8 mouse cellular contexts compared by ENCODE assay signal in the genomic region with DNA sequence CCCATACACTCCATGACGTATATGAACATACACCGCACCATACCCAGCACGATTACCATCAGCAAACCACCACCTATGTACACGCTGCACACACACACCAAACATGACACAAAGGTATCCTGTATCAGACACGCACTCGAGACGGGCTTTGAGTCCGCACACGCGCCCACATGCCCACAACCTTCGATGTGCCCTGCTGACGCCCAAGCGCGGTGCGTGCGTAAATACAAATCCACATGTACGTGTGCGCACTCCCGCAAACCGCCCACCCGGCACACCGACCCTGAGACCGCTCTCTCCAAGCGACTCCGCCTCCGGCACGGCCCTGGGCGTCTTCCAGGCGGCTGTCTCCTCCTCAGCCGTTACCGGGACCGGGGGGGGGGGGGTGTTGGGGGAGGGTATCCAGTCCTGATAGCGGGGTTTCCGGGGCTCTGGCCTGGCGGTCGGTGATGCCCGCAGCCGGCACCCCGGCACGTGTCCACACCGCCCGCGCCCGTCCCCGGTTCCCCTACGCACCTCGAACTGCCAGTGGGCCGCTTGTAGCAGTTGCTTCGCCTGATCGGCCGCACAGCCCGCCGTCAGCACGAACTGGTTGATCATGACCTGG. TPM values are rescaled to one million over a fixed set of nuclear protein-coding genes. Genes with fewer than 3 reads are reported as not detected.
A peak's percentile ranks its signal among the peaks of the same experiment; 100 is the strongest.
DNase-seq lines count a peak whose midpoint lies in the region; ATAC-seq and TF ChIP-seq lines count a peak whose summit lies in the region.

No protein-coding gene starts in this region.

- peak overlapping the region; percentile 100 for H3K27ac ChIP-seq in heart, adult 2 months
- peak overlapping the region; percentile 97 for H3K27ac ChIP-seq in hindbrain, embryonic 11.5 days (ENCODE audit: low read depth, low read length)
- peak overlapping the region; percentile 99 for H3K27ac ChIP-seq in limb, embryonic 12.5 days

- no peak for TF ChIP-seq POLR2A in heart, adult 2 months (IDR thresholded peaks at IDR 0.05; ENCODE audit: insufficient read depth, low read depth, low read length)

- no peaks in the 10 kb centered on the region for H3K9me3 ChIP-seq in hindbrain, embryonic 11.5 days (ENCODE audit: control insufficient read depth, low read length)
- H3K9me3 ChIP-seq in limb, embryonic 12.5 days: no peaks in the 10 kb centered on the region

- peak; percentile 56 for ATAC-seq in hindbrain, embryonic 11.5 days (ENCODE audit: low FRiP score)
- ATAC-seq in limb, embryonic 12.5 days (ENCODE audit: insufficient number of reproducible peaks, insufficient read depth, low FRiP score, low TSS enrichment, low read depth): no peak
- 0 out of 2 replicates have a peak, but pooled peaks have one; percentile 2 for ATAC-seq in monocyte, adult 5-6 weeks (replicated peaks; ENCODE audit: insufficient number of reproducible peaks, low FRiP score, low TSS enrichment, poor library complexity, severe bottlenecking)

- peak overlapping the region; percentile 87 for H3K4me3 ChIP-seq in heart, adult 2 months
- H3K4me3 ChIP-seq in hindbrain, embryonic 11.5 days (ENCODE audit: low read depth, low read length): peak overlapping the region; percentile 78
- peak overlapping the region; percentile 90 for H3K4me3 ChIP-seq in limb, embryonic 12.5 days (replicated peaks)

- intact Hi-C loops in heart, adult 2 months (cut with DNase I): loop anchor here (2.0 to 5.0 kb wide), 3 partner anchors 34 to 172 kb away; a partner anchor contains a TSS

- peak overlapping the region; percentile 89 for H3K4me2 ChIP-seq in hindbrain, embryonic 11.5 days (replicated peaks; ENCODE audit: low read depth, low read length)
- peak overlapping the region; percentile 88 for H3K4me2 ChIP-seq in limb, embryonic 12.5 days

- DNase-seq in heart, adult 2 months: peak in 1 of 2 experiments; percentile 55
- no peak for DNase-seq in heart, postnatal 4 days
- peak; percentile 90 for DNase-seq in CD4-positive helper T cell, adult 2 months (ENCODE audit: low read depth, low spot score)
- peak; percentile 75 for DNase-seq in cerebellum, adult 9-11 months
- peak; percentile 67 for DNase-seq in hindbrain, embryonic 11.5 days (ENCODE audit: low spot score)
- peak; percentile 44 for DNase-seq in testis, postnatal 14 days (ENCODE audit: low spot score)

- peaks cover 14% of the 10 kb centered on the region for H3K4me1 ChIP-seq in heart, adult 2 months (ENCODE audit: control insufficient read depth, insufficient read depth, low read length)
- peaks cover 8% of the 10 kb centered on the region; the same call in 1 of the 2 replicates for H3K4me1 ChIP-seq in hindbrain, embryonic 11.5 days (replicated peaks; ENCODE audit: control insufficient read depth, insufficient read depth, low read length)
- peaks cover 25% of the 10 kb centered on the region for H3K4me1 ChIP-seq in limb, embryonic 12.5 days (replicated peaks)

- no peak for TF ChIP-seq CTCF in heart, adult 2 months (IDR thresholded peaks at IDR 0.05)

- H3K27me3 ChIP-seq in heart, adult 2 months (ENCODE audit: control insufficient read depth, insufficient read depth, low read length): no peaks in the 10 kb centered on the region
- H3K27me3 ChIP-seq in hindbrain, embryonic 11.5 days (ENCODE audit: control insufficient read depth, insufficient read depth, low read length): no peaks in the 10 kb centered on the region
- no peaks in the 10 kb centered on the region for H3K27me3 ChIP-seq in limb, embryonic 12.5 days

- WGBS in heart, adult 2 months: under 1% methylated on average over 52 of the region's 54 CpGs
- under 1% methylated on average over 49 of the region's 54 CpGs for WGBS in hindbrain, embryonic 11.5 days
- WGBS in limb, embryonic 12.5 days: under 1% methylated on average over 42 of the region's 54 CpGs

- H3K36me3 ChIP-seq in heart, adult 2 months (ENCODE audit: control insufficient read depth, insufficient read depth, low read length): no peaks in the 10 kb centered on the region
- no peaks in the 10 kb centered on the region for H3K36me3 ChIP-seq in hindbrain, embryonic 11.5 days (ENCODE audit: control insufficient read depth, insufficient read depth, low read length)
- peaks cover 28% of the 10 kb centered on the region for H3K36me3 ChIP-seq in limb, embryonic 12.5 days

- no peak for TF ChIP-seq EP300 in heart, adult 2 months (IDR thresholded peaks at IDR 0.05; ENCODE audit: insufficient read depth, low read depth, low read length)

- peak overlapping the region; percentile 97 for H3K9ac ChIP-seq in heart, adult 2 months (ENCODE audit: low read depth, low read length)
- peak overlapping the region; percentile 81 for H3K9ac ChIP-seq in hindbrain, embryonic 11.5 days (ENCODE audit: low read depth, low read length)
- peak overlapping the region; percentile 86 for H3K9ac ChIP-seq in limb, embryonic 12.5 days (replicated peaks)

- H3K79me2 ChIP-seq in heart, adult 2 months (replicated peaks; ENCODE audit: control insufficient read depth, insufficient read depth, low read length): 0 out of 2 replicates have a peak, but pooled peaks cover 1% of the 10 kb centered on the region

RNA-seq across cellular contexts. Expression of a gene that starts 0.9 kb away (rescaled TPM):
- 10 to 100 TPM; 17.2 to 18.3 TPM for total RNA-seq in heart, adult 2 months (2021)
- 18.2 and 24.5 TPM in 2 replicates for polyA plus RNA-seq in heart, adult 2 months (2012; rRNA removed)
- 10 to 100 TPM; 22.6 to 24.8 TPM for total RNA-seq in heart, postnatal 4 days (2021)
- polyA plus RNA-seq in hindbrain, embryonic 11.5 days (2014; fragmentation: Nextera tagmentation; extraction: Ambion mirVana): 26.1 and 28.9 TPM in 2 replicates
- 31.5 and 35.3 TPM in 2 replicates for polyA plus RNA-seq in limb, embryonic 12.5 days (2016; fragmentation: Nextera tagmentation; extraction: Ambion mirVana)
- total RNA-seq in monocyte, adult 5-6 weeks (2017): 11.3 to 32.6 TPM (median 13.8 TPM) in 3 replicates

RNA-seq across cellular contexts. Expression of a gene that starts 6.8 kb away (rescaled TPM):
- total RNA-seq in heart, adult 2 months (2021): 100 to 1,000 TPM; 148 to 168 TPM
- polyA plus RNA-seq in heart, adult 2 months (2012; rRNA removed): 274 and 284 TPM in 2 replicates
- 100 to 1,000 TPM; 170 to 187 TPM for total RNA-seq in heart, postnatal 4 days (2021)
- polyA plus RNA-seq in hindbrain, embryonic 11.5 days (2014; fragmentation: Nextera tagmentation; extraction: Ambion mirVana): 61.3 and 68.8 TPM in 2 replicates
- polyA plus RNA-seq in limb, embryonic 12.5 days (2016; fragmentation: Nextera tagmentation; extraction: Ambion mirVana): 87.1 and 87.5 TPM in 2 replicates
- total RNA-seq in monocyte, adult 5-6 weeks (2017): 29.3 to 42.2 TPM (median 41.6 TPM) in 3 replicates

RNA-seq across cellular contexts. Expression of a gene that starts 44.0 kb away (rescaled TPM):
- total RNA-seq in heart, adult 2 months (2021): not detected
- polyA plus RNA-seq in heart, adult 2 months (2012; rRNA removed): 0.23 TPM in 1 of 2 replicates, not detected in the other
- not detected for total RNA-seq in heart, postnatal 4 days (2021)
- polyA plus RNA-seq in hindbrain, embryonic 11.5 days (2014; fragmentation: Nextera tagmentation; extraction: Ambion mirVana): 0.11 and 0.17 TPM in 2 replicates
- 0.46 and 0.58 TPM in 2 replicates for polyA plus RNA-seq in limb, embryonic 12.5 days (2016; fragmentation: Nextera tagmentation; extraction: Ambion mirVana)
- total RNA-seq in monocyte, adult 5-6 weeks (2017): 1.3 TPM in 1 of 3 replicates, not detected in the others

RNA-seq across cellular contexts. Expression of a gene that starts 59.4 kb away (rescaled TPM):
- 10 to 100 TPM; 16.7 to 17.1 TPM for total RNA-seq in heart, adult 2 months (2021)
- polyA plus RNA-seq in heart, adult 2 months (2012; rRNA removed): 38.9 and 44.5 TPM in 2 replicates
- total RNA-seq in heart, postnatal 4 days (2021): 10 to 100 TPM; 50.7 to 51.3 TPM
- 131 and 138 TPM in 2 replicates for polyA plus RNA-seq in hindbrain, embryonic 11.5 days (2014; fragmentation: Nextera tagmentation; extraction: Ambion mirVana)
- polyA plus RNA-seq in limb, embryonic 12.5 days (2016; fragmentation: Nextera tagmentation; extraction: Ambion mirVana): 168 and 171 TPM in 2 replicates
- total RNA-seq in monocyte, adult 5-6 weeks (2017): 12.0 to 18.7 TPM (median 17.1 TPM) in 3 replicates
